Mouse (Mus musculus) neural tube, embryonic 10.5 days (tissue): Measurements from ENCODE around the gene Fkbp9.

Experiments used
- DNase-seq: peaks from one replicate; pipeline ENCODE4 v3.0.0-alpha.2; 2017; ENCODE audit warnings: low spot score; ENCODE audit errors: extremely low spot score

The Fkbp9 gene

GRCm38 (mm10) chr6:56904982-56905381, 73.1 kb downstream of the Fkbp9 start:
- DNase-seq, result no peak

DNA sequence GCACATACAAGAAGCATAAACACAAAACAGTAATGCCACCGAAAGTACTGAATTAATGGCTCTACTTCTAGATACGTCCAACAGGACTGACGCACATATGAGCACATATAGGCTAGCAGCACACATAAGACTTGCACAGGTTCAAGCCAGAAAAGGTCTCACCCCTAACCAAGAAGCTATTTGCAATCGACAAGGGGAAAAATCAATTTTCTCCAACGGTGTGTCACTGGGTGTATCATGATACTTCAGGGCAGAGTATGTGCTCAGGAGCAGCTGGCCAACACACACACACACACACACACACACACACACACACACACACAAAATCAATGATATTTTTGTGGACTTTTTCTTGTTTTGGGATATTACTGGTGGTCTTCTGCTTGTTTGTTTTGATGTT, 73.6 kb downstream of the Fkbp9 start:
- no peak for DNase-seq

- DNase-seq, result no peak
These were observed 74.4 kb downstream of the Fkbp9 start for GRCm38 (mm10) chr6:56906121-56906846.

GRCm38 (mm10) chr6:56907973-56908372, 76.1 kb downstream of the Fkbp9 start:
- no peak for DNase-seq

- no peak for DNase-seq
These were observed 76.5 kb downstream of the Fkbp9 start for GRCm38 (mm10) chr6:56908397-56908796.

GRCm38 (mm10) chr6:56908912-56909311, 77.1 kb downstream of the Fkbp9 start:
- no peak for DNase-seq

DNA sequence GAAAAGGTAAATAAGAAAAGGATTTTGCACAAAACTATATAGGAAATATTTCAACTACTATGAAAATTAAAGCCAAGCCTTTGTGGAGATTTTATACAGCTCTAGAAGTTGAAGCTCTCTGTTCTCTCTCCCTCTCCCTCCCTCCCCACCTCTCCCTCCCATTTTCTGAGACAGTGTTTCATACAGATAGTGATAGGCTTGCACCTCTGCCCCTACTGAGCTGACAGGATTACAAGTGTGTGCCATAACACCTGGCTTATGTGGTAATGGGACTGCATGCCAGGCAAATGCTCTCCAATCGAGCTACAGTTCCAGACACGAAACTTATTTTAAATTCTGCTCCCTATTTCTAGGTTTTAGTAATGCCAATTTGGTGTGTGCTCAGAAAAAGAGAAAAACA, 79.1 kb downstream of the Fkbp9 start:
- DNase-seq, result no peak

DNA sequence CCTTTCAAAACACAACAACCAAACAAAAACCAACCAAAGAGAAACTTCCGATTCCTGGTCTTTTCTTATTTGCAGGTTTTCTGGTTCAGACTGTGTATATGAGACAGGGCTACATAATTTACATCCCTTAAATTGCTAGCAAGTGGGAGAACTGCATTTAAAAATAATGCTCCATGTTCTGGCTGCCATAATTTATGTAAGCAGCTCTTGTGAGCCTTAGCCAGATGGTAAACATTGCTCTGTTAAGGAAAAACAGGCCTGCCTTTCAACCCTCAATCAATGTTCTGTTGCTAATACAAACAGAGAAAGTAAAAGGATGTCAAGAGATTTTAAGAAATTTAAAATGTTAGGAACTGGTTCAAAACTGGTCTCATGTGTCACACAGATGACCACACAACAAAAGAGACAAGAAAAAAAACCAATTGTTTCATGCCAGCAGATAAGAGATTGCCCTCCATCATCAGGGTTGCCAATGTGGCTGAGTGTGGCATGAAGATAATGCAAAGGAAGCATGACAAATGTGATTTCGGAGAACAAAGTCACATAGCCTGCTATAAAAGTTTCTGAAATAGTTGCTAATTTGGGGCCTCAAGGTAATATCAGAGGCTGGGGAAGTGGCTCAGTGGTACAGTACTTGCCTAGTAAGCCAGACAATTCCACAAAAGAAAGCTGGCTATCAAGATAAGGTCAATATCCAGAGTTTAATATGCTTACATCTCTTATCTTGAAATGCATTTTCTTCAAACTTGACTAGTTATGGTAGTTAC, 81.4 kb downstream of the Fkbp9 start:
- DNase-seq, result no peak

DNA sequence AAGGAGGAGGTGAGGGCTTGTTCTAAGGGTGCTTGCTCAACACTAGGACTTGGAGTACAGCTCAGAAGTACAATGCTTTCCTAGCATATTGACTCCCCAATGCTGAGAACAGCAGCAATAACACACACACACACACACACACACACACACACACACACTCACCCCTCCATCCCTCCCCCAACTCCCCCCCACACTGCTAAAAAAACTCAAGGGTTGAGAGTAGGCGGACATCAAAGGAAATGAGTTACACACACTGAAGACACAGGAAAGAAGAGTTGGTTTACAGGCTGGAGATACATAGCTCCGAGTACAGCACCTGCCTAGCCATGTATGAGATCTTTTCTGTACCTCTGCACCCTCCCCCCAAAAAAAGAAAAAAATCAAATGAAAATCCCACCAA, 84.4 kb downstream of the Fkbp9 start:
- no peak for DNase-seq

DNA sequence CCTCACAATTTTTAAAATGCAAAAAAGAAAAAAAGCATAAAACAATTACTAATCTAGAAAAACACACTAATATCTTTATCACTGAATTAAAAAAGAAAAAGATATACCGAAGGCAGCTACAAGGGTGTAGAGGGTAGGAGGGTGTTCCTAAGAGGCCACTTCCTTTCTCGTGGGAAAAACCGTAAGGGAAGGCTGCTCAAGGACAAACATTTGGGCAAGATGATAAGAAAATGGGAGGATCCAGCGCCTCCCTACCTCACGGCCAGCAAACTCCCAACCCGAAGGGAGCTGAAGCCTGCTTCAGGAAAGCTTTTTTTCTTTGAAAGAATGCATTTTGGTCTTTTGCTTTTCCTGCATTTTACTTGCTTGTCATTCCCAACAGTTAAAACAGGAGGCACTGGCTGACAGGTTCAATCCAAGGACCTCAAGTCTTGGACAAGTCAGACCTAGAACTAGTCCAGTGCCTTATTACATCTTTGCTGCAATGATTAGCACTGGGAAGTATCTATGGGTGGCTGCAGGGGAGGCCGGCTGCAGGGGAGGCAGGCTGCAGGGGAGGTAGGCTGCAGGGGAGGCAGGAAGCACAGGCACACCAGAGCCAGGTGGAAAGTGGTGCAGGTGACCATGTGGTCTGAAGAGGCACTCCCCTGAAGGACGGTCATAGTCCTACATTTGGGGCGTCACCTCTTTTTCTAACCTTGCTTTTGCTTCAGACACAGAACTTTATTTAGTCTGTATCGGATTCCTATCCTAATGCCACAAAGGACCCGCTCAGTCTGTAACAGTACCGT, 85.9 kb downstream of the Fkbp9 start:
- no peak for DNase-seq

DNA sequence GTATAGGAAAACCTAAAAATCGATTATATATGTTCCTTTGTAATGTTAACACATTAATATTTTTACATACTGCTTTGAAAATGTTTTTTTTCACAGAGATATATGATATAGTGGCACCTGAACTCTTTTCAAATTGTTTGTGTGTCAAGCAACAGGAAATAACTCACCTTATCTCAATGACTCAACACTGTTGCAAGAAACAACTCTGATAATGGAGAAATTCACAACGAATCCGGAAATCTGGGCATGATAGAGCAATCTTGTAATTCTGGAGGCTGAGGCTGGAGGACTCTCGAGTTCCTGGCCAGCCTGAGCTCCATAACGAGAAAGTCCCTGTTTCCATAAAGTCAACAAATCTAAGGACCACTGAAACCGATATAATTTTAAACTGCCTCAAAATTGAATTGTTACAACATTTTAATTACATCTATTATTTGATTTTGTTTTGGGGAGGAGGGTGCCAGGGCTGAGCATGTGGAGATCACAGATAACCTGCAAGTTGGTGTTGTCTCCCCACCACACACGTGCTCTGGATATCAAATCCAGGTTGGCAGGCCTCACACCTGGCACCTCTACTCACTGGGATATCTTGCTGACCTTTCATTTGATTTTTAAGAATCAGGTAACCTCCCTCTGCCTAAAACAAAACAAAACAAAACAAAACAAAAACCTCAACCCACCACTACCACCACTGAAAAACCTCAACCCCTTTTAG, 87.6 kb downstream of the Fkbp9 start:
- no peak for DNase-seq

- DNase-seq, result no peak
These were observed 88.6 kb downstream of the Fkbp9 start for GRCm38 (mm10) chr6:56920222-56921092.

DNA sequence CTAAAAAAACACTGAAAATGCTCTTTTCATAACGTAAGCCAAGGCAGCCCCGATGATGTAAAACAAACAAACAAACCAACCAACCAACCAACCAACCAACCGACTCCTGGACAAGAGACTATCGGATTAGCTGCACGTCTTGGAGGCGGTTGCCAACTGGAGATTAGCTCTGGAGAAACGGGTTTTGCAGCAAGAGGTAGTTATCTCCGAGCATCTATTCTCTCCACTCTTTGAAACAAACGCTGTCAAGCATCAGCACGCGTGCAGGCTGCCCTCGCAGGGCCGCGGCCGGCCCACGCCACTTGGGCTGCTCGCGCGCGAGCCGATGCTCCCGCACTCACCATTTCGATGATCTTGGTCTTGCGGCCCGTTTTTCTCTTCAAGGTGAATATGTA, 91.5 kb downstream of the Fkbp9 start:
- no peak for DNase-seq

DNA sequence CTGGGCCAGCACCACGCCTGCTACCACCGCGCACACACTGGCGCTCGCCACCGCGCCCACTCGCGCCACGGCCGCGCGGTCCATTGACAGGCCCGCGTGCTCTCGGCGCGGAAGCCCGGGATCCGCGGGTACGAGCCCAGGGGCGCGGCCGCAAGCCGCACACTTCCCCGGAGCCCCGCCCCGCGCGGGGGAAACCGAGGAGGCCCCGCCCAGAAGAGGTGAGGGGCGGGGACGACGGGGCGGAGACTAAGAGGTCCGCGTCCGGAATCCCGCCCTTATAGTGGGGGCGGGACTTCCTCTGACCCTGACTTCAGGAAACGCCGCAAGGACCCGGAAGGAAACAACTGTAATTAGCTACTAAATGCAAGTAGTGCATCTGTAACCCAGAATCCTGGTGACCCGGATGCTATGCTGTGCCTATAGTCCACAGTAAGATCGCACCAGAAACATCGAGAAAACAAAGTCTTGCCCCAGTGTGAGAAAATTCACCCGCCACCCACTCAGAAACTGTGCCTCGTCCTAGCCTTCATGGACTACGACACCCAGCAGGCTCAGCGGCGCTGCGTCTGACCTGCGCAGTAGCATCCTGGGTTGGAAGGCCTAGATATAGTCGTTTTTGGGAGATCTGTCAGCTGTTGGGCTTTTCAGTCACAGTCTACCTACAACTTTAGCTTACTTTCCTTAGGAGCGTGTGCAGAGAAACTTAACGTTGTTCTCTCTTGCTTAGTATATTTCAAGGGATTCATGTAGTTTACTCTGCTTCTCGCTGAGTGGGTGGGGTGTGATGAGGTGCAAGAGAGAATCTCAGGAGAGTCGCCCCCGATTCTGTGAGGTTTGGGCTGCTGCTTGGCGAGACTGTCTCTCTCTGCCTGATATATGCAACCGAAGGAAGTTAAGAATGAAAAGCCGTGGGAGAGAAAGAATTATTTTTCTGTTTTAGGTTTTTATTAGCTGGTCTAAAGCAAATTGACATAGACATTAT, 92.2 kb downstream of the Fkbp9 start, which contains the start of the genes Nt5c3 and Vmn1r4:
Gene Nt5c3, minus strand, starts transcription at position 207 of the 982 bp plus-strand sequence.
Gene Vmn1r4, plus strand, starts transcription at position 290 of the 982 bp plus-strand sequence.
- peak; percentile 90 for DNase-seq
